Mouse (Mus musculus): ENCODE data around the gene Xylb. TPM values are rescaled to one million over a fixed set of nuclear protein-coding genes. Genes with fewer than 3 reads are reported as not detected.

Xylb gene
- total RNA-seq (2023) = 1 to 10 TPM in 1 of 2 experiments, under 1 TPM in 1; 0.99 to 1.6 TPM

DNA sequence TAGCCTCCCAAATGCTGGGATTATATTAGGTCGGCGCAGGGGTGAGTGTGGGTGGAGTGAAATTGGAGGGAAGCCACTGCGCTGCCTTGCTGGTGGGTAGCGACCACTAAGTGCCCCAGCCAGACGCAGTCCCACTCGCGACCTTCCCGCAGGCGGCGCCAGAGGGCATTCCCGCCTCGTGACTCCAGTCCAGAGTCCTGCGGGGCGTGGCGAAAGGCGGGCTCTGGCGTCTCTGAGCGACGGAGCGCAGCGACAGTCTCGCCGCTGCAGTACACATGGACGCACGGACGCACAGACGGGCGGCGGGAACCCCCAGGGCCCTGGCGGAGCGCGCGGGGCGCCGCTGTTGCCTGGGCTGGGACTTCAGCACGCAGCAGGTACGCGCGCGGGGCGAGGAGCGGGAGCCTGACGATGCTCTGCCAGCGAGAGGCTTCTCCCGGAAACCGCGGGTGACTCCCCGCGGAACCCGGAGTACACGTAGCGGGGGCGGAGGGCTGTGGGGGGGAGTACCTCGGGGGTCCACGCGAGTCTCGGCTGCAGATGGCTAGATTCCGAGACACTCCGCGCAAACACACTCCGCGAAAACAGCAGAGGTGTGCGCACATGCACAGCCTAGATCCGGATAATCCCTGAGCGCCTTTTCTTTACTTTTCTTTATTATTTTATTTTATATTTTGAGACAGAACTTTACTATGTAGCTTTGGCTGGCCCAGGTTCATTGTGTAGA, at the start of gene Xylb:
Xylb (plus strand) TSS at position 51 of the 727 bp plus-strand sequence.

DNA sequence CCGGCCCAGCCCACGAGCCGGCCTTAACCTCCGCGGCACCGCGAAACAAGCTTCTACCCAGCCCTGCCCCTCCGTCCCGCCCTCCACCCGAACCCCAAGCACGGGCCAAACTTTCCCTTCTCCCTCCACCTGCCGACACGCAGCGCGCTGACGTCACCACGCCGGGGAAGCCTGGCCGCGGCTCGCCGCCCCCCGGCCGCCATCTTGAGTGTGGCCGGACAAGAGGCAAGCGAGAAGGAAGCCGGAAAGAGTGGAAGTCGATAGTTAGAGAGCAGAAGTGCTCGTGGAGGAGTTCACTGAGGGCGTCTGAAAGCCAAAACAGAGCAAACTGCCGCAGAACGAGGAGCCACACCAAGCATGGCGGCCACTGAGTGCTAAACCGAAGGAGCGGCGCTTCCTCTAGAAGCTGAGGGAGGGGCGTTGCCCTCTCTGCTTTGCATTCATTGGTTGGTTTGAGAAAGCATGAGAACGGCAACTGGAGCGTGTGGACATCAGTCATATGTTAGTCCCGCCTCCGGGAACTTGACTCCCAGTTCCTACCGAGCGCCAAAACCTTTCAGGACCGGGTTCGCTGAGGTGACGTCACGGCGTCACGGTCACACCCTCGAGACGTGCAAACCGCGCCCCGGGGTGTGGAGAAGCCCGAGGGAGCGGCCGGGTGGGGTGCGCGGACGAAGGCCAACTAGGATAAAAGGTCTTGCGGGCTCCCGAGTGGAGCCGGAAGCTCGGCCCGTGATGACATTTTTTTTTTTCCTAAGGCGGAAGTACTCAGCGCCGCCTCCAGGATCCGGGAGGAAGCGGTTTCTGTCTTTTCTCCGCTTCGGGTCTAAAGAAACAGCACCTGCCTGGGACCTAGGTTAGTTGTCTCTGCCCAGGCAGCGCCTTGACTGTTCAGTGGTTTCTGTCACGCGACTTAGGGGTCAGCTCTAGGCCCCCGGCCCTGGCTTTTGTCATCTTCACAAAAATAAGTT, 34.6 kb upstream of the Xylb start, which contains the start of gene Oxsr1:
Oxsr1 (minus strand) TSS at position 139 of the 971 bp plus-strand sequence.

GRCm38 (mm10) chr9:119339558-119340211, 17.5 kb upstream of the Xylb start, which contains the start of gene Acaa1a:
TSS of gene Acaa1a (plus strand) at chr9:119339676.

DNA sequence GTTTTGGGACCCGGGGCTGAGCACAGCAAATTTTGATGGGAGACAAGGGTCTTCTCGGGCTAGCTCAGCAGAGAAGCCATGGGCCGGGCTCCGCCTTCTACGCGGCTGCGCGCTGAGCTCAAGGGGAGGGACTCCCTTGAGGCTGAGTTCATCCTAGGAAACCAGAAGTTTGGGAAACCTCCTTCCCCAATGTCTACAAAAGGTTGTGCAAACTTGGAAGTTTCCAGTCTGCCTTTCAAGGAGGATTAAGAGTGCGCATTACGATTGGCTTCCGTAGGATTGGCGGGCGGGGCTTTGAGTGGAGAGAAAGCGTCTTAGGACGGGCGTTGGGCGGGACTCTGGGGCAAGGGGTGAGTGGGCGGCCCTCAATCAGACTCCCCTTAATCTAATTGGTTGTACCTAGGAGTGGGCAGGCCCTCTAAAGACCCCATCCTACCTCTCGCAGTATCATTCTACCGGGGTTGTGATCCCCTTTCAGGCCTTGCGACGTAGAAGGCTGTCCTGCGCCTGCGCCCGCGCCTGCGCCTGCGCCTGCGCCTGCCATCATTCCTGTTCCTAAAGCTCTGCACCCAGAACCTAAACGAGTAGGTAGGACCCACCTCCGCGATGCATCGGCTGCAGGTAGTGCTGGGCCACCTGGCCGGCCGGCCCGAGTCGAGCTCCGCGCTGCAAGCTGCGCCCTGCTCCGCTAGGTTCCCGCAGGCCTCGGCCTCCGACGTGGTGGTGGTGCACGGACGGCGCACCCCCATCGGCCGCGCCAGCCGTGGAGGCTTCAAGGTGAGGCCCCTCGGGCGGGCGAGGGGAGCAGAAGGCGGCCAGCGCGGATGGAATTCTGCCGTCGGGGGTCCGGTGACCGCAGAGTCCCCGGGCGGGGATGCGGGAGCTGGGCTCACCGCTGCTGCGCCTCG, 16.0 kb upstream of the Xylb start, which contains the start of gene Myd88:
Myd88 (minus strand) TSS at position 503 of the 908 bp plus-strand sequence.

DNA sequence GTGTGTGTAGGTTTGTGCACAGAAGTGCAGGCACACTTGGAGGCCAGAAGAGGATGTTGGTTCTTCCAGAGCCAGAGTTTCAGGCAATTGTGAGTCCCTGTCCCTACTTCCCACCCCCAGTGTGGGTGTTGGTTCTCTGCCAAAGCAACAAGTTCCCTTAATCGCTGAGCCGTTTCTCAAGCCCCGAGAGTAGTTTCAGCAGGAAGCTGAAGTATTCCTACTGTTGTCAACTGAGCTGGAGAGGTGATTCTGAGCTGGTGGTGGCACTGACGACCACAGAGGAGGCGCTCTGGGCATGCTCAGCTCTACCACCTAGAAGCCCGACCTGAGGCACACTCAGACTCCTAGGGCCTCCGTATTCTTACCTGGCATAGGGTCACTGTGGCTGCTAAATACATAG, 8.1 kb downstream of the Xylb start, which contains the start of gene Slc22a14:
Slc22a14 (minus strand) TSS at position 270 of the 400 bp plus-strand sequence.

DNA sequence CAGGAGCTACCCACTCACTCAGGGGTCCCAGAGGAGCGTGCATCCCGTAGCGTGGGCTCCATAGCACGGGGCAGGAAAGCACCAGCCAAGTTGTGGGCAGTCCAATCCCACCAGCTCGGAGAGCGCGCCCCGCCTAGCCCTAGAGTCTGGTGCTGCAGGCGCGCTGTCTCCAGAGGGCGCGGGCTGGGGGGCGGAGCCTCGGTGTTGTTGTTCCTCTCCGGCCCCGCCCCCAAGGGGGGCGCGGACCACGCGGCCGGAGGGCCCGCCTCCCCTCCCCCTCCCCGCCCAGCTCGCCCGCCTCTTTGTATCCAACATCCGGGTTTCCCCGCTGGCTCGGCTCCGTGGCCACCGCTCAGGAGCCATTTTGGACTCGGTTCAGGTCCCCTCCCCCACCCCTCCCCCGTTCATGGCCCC, 44.6 kb downstream of the Xylb start, which contains the start of gene Acvr2b:
Acvr2b (plus strand) TSS at position 318 of the 414 bp plus-strand sequence.

Other genes starting within 250 kb of the Xylb start
- under 1 TPM; 0.42 to 0.82 TPM for gene Acaa1b, start 200.3 kb upstream of the Xylb start, total RNA-seq (2023)
- gene Gm47289, start 198.2 kb upstream of the Xylb start, total RNA-seq (2023) = not detected
- not detected for gene Slc22a13, start 148.3 kb upstream of the Xylb start, total RNA-seq (2023)
- gene Oxsr1, start 35.0 kb upstream of the Xylb start, total RNA-seq (2023) = 10 to 100 TPM; 23.8 to 24.9 TPM
- 10 to 100 TPM; 44.5 to 55.5 TPM for gene Acaa1a, start 17.7 kb upstream of the Xylb start, total RNA-seq (2023)
- 10 to 100 TPM; 81.8 to 86.1 TPM for gene Myd88, start 16.0 kb upstream of the Xylb start, total RNA-seq (2023)
- gene Slc22a14, start 8.2 kb downstream of the Xylb start, total RNA-seq (2023) = not detected
- gene Acvr2b, start 44.7 kb downstream of the Xylb start, total RNA-seq (2023) = 1 to 10 TPM; 1.6 to 2.0 TPM
- gene Exog, start 87.6 kb downstream of the Xylb start, total RNA-seq (2023) = 1 to 10 TPM; 3.0 to 3.5 TPM
- not detected for gene Scn5a, start 221.6 kb downstream of the Xylb start, total RNA-seq (2023)